Mouse (Mus musculus): Measurements from ENCODE around the gene Mfap1b.

- no peak for TF ChIP-seq CTCF (conservative IDR thresholded peaks at IDR 0.05 in 1 of 2, IDR thresholded peaks at IDR 0.05 in 1 of 2; ENCODE audit: low read depth in 2 of 2, low read length in 2 of 2)
- no peak for TF ChIP-seq USF2 (conservative IDR thresholded peaks at IDR 0.05; ENCODE audit: low read depth, low read length)
- no peak for TF ChIP-seq POLR2A (IDR thresholded peaks at IDR 0.05; ENCODE audit: low read depth, low read length)
- TF ChIP-seq ZKSCAN1 (IDR thresholded peaks at IDR 0.05; ENCODE audit: borderline replicate concordance, low read depth, low read length) = no peak
- 0 out of 2 replicates have a peak, but pooled peaks have one; percentile 26 for TF ChIP-seq CHD2 (IDR thresholded peaks at IDR 0.05; ENCODE audit: low read length)
- no peak for TF ChIP-seq POLR2AphosphoS2 (IDR thresholded peaks at IDR 0.05; ENCODE audit: low read depth, low read length)
- no peak for TF ChIP-seq HCFC1 (IDR thresholded peaks at IDR 0.05; ENCODE audit: low read depth, low read length)
- TF ChIP-seq SIN3A (IDR thresholded peaks at IDR 0.05; ENCODE audit: low read length) = no peak
- no peak for TF ChIP-seq USF1 (IDR thresholded peaks at IDR 0.05; ENCODE audit: low read depth, low read length)
- no peak for TF ChIP-seq MAFK (IDR thresholded peaks at IDR 0.05; ENCODE audit: insufficient replicate concordance, low read length)
- 0 out of 2 replicates have a peak, but pooled peaks have one; percentile 20 for TF ChIP-seq TCF12 (IDR thresholded peaks at IDR 0.05; ENCODE audit: low read depth, low read length)
- no peak; the same call in 1 of the 2 replicates for TF ChIP-seq JUND (conservative IDR thresholded peaks at IDR 0.05; ENCODE audit: low read depth, low read length)
These were observed 33.5 kb upstream of the Mfap1b start for GRCm38 (mm10) chr2:121507173-121507950.
